Mouse (Mus musculus): ENCODE data around the gene Olfr918. TPM values are rescaled to one million over a fixed set of nuclear protein-coding genes. Genes with fewer than 3 reads are reported as not detected.

Gene Olfr918
- polyA plus RNA-seq (2015; fragmentation: Nextera tagmentation; extraction: Ambion mirVana), result not detected in 2 replicates

DNA sequence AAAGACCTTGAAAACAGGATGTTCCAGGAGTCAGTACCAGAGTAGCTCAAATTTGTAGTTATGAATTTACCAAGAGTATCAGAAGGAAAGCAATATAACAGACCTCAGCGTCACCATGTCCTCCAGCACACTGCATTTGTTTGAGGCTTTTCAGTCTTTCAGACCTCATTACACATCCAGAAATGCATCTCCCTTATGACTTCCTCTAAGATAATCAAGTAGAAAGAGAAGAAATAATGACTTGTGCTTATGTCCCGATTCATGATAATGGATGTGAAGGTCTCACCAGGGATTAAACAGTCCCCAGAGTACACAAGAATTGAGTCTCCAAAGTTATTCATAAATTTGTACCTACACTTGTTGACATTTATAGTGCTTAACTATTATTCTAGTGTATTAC lies at the start of gene Olfr918:
Gene Olfr918 (minus strand): TSS at position 101 of the 400 bp plus-strand sequence.
- H3K9ac ChIP-seq, result no peak within 1 kb of the TSS
- H3K4me2 ChIP-seq, result no peak within 1 kb of the TSS
- H3K27ac ChIP-seq, result no peak within 1 kb of the TSS
- H3K4me1 ChIP-seq (replicated peaks), result no peaks in the 10 kb centered on the region
- no peaks in the 10 kb centered on the region for H3K9me3 ChIP-seq (replicated peaks)
- H3K27me3 ChIP-seq, result no peaks in the 10 kb centered on the region
- H3K4me3 ChIP-seq (replicated peaks), result no peak within 1 kb of the TSS
- 59% methylated on average over 2 of the region's 2 CpGs for WGBS (ENCODE audit: insufficient replicate concordance)
- DNase-seq, result no peak
- no peaks in the 10 kb centered on the region for H3K36me3 ChIP-seq
- no peak for ATAC-seq (ENCODE audit: low read depth)

DNA sequence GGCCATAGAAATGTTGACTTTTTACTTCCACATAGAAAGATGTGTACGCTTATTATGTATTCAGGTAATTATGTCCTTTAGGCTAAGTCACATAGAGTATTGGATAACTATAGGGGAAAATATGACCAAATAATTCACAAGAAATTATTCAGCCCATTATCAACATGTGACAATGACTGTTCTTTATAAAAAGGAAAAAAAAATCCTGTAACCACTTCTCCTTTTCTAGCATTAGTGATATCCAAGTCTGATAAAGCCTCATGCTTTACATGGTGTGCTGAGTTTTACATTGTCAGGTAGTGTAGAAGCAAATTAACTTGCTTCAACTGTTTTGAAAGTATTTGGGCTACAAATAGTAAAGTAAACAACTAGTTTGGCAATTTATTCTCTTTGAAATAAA lies 49.6 kb upstream of the Olfr918 start:
- H3K4me1 ChIP-seq (replicated peaks), result peaks cover 7% of the 10 kb centered on the region
- DNase-seq (no peak), ATAC-seq (ENCODE audit: low read depth) (no peak)
- no peak overlapping the region for H3K4me3 ChIP-seq (replicated peaks)
- H3K27me3 ChIP-seq, result no peaks in the 10 kb centered on the region
- 85% methylated on average over 1 of the region's 1 CpGs for WGBS (ENCODE audit: insufficient replicate concordance)
- H3K27ac ChIP-seq, result no peak overlapping the region
- H3K9me3 ChIP-seq (replicated peaks), result no peaks in the 10 kb centered on the region
- H3K36me3 ChIP-seq, result peaks cover 13% of the 10 kb centered on the region
- no peak overlapping the region for H3K4me2 ChIP-seq
- no peak overlapping the region for H3K9ac ChIP-seq

DNA sequence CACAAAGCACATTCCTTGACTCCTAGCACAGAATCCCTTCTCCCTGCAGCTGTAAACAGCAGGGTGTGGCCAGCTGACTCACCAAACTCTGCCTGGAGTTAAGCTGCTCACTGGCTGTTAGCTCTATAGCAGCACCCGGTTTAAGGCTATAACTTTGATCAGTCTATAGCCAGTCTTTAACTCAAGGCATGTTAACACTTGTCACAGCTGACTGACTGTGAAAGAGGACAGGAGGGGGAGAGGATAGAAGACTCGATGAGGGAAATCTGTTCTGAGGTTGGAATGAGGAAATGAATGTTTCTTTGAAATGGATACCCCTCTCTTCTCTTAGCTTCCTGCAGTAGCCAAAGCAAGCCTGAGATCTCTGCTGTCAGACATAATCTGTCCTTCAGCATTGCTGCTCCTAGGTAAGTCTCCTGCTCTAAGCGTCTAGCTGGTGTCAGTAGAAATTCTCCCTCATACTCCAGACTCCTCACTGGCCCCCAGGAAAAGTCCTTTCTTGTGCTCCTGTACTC lies 44.6 kb upstream of the Olfr918 start:
- Histone ChIP-seq H3K9ac (peak overlapping the region; percentile 72), H3K9me3 (replicated peaks) (no peaks in the 10 kb centered on the region), H3K4me2 (peak overlapping the region; percentile 71), H3K36me3 (peaks cover 9% of the 10 kb centered on the region), H3K4me3 (replicated peaks) (peak overlapping the region; percentile 66), H3K27ac (peak overlapping the region; percentile 45), H3K27me3 (no peaks in the 10 kb centered on the region), H3K4me1 (replicated peaks) (peaks cover 13% of the 10 kb centered on the region)
- 7% methylated on average over 3 of the region's 3 CpGs for WGBS (ENCODE audit: insufficient replicate concordance)
- ATAC-seq (ENCODE audit: low read depth) (peak; percentile 94), DNase-seq (no peak)

DNA sequence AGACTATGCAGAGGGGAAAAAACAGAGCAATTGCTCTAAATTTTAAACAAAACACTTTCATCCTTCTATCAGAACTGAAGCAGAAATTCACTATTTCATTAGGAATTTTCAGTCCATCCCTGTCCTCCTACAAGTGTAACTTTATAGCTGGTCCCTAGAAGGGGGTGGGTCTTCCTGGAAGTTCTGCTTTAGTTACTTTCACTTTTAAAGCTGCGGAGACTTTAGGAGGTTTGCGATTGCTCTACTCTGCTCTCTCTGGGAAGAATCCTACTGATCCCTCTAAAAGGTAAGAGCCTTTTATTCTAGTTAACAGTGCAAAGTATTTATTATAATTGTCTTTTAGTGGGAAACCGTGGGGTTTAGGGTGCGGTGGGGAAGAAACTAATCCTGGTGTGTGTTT lies 43.7 kb upstream of the Olfr918 start, which contains the start of gene Vwa5a:
Gene Vwa5a (plus strand): TSS at position 167 of the 400 bp plus-strand sequence.
- Histone ChIP-seq H3K4me2 (peak within 1 kb of the TSS; percentile 71), H3K9ac (peak within 1 kb of the TSS; percentile 72), H3K4me1 (replicated peaks) (peaks cover 13% of the 10 kb centered on the region), H3K9me3 (replicated peaks) (no peaks in the 10 kb centered on the region), H3K27ac (peak within 1 kb of the TSS; percentile 45), H3K4me3 (replicated peaks) (peak within 1 kb of the TSS; percentile 66), H3K36me3 (peaks cover 3% of the 10 kb centered on the region), H3K27me3 (no peaks in the 10 kb centered on the region)
- ATAC-seq (ENCODE audit: low read depth) (peak; percentile 62; the same call in 1 of the 2 replicates), DNase-seq (no peak)
- WGBS (ENCODE audit: insufficient replicate concordance), result 2% methylated on average over 4 of the region's 4 CpGs

DNA sequence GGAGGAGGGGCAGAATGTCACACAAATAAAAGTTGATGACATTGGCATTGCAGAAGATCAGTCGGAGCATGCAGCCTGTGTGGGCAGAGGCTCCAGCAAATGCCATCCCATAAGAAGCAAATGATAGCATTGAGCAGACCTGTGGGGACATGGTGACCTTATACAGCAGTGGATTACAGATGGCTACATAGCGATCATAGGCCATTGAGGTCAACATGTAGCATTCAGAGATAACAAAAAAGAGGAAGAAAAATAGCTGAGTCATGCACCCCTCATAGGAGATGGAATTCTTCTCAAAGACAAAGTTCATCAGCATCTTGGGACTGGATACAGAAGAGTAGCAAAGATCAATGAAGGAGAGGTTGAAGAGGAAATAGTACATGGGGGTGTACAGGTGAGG lies 1.5 kb downstream of the Olfr918 start:
- Histone ChIP-seq H3K9ac (no peak overlapping the region), H3K36me3 (no peaks in the 10 kb centered on the region), H3K4me2 (no peak overlapping the region), H3K27me3 (no peaks in the 10 kb centered on the region), H3K27ac (no peak overlapping the region), H3K9me3 (replicated peaks) (no peaks in the 10 kb centered on the region), H3K4me3 (replicated peaks) (no peak overlapping the region), H3K4me1 (replicated peaks) (no peaks in the 10 kb centered on the region)
- no peak for DNase-seq
- 53% methylated on average over 2 of the region's 2 CpGs for WGBS (ENCODE audit: insufficient replicate concordance)
- no peak for ATAC-seq (ENCODE audit: low read depth)

DNA sequence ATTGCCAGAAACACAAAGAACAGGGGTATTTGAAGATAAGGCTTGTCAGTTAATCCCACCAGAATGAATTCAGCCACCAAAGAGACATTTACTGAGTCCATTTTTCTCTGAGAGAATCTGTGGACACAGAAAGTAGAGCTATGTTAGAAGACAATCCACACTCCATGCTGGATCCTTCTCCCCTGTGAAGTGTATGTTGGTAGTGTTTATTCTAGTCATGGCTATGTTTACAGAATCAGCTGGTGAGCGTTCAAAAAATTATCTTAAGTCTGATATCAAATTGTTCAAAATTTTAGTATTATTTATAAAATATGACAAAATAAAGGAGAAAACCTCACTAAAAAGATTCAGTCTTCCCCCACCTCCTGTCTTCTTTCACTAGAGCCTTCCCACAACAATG lies 8.7 kb downstream of the Olfr918 start, which contains the start of gene Olfr917:
Gene Olfr917 (minus strand): TSS at position 101 of the 400 bp plus-strand sequence.
- no peak within 1 kb of the TSS for H3K4me2 ChIP-seq
- no peak for DNase-seq
- H3K9me3 ChIP-seq (replicated peaks), result no peaks in the 10 kb centered on the region
- H3K4me3 ChIP-seq (replicated peaks), result no peak within 1 kb of the TSS
- H3K9ac ChIP-seq, result no peak within 1 kb of the TSS
- H3K27ac ChIP-seq, result no peak within 1 kb of the TSS
- ATAC-seq (ENCODE audit: low read depth), result no peak
- 59% methylated on average over 1 of the region's 1 CpGs for WGBS (ENCODE audit: insufficient replicate concordance)
- no peaks in the 10 kb centered on the region for H3K36me3 ChIP-seq
- H3K27me3 ChIP-seq, result no peaks in the 10 kb centered on the region
- no peaks in the 10 kb centered on the region for H3K4me1 ChIP-seq (replicated peaks)

- ATAC-seq (ENCODE audit: low read depth), result no peak
- WGBS (ENCODE audit: insufficient replicate concordance), result 21% methylated on average over 1 of the region's 1 CpGs
- Histone ChIP-seq H3K9ac (no peak within 1 kb of the TSS), H3K27ac (no peak within 1 kb of the TSS), H3K4me2 (no peak within 1 kb of the TSS), H3K9me3 (replicated peaks) (no peaks in the 10 kb centered on the region), H3K4me3 (replicated peaks) (no peak within 1 kb of the TSS), H3K27me3 (no peaks in the 10 kb centered on the region), H3K36me3 (no peaks in the 10 kb centered on the region), H3K4me1 (replicated peaks) (no peaks in the 10 kb centered on the region)
- no peak for DNase-seq
These were observed 14.6 kb downstream of the Olfr918 start, which contains the start of gene Olfr916 for GRCm38 (mm10) chr9:38659775-38660174. Gene Olfr916 (minus strand): TSS chr9:38659875.

- WGBS (ENCODE audit: insufficient replicate concordance), result 63% methylated on average over 4 of the region's 4 CpGs
- no peak for ATAC-seq (ENCODE audit: low read depth)
- Histone ChIP-seq H3K27ac (no peak overlapping the region), H3K36me3 (no peaks in the 10 kb centered on the region), H3K9ac (no peak overlapping the region), H3K4me3 (replicated peaks) (no peak overlapping the region), H3K9me3 (replicated peaks) (0 out of 2 replicates have a peak, but pooled peaks cover 5% of the 10 kb centered on the region), H3K4me1 (replicated peaks) (no peaks in the 10 kb centered on the region), H3K27me3 (no peaks in the 10 kb centered on the region), H3K4me2 (no peak overlapping the region)
- DNase-seq, result no peak
These were observed 42.0 kb downstream of the Olfr918 start for GRCm38 (mm10) chr9:38632406-38632805.

Other genes with a start within 250 kb of the Olfr918 start
- gene Olfr901, start 245.1 kb downstream of the Olfr918 start, polyA plus RNA-seq (2015; fragmentation: Nextera tagmentation; extraction: Ambion mirVana), result not detected in 2 replicates
- not detected in 2 replicates for gene Olfr902, start 226.9 kb downstream of the Olfr918 start, polyA plus RNA-seq (2015; fragmentation: Nextera tagmentation; extraction: Ambion mirVana)
- not detected in 2 replicates for gene Olfr904, start 211.5 kb downstream of the Olfr918 start, polyA plus RNA-seq (2015; fragmentation: Nextera tagmentation; extraction: Ambion mirVana)
- gene Olfr905, start 203.5 kb downstream of the Olfr918 start, polyA plus RNA-seq (2015; fragmentation: Nextera tagmentation; extraction: Ambion mirVana), result not detected in 2 replicates
- gene Olfr906, start 187.5 kb downstream of the Olfr918 start, polyA plus RNA-seq (2015; fragmentation: Nextera tagmentation; extraction: Ambion mirVana), result not detected in 2 replicates
- not detected in 2 replicates for gene Olfr907, start 178.8 kb downstream of the Olfr918 start, polyA plus RNA-seq (2015; fragmentation: Nextera tagmentation; extraction: Ambion mirVana)
- gene Olfr911-ps1, start 153.0 kb downstream of the Olfr918 start, polyA plus RNA-seq (2015; fragmentation: Nextera tagmentation; extraction: Ambion mirVana), result not detected in 2 replicates
- not detected in 2 replicates for gene Olfr910, start 136.8 kb downstream of the Olfr918 start, polyA plus RNA-seq (2015; fragmentation: Nextera tagmentation; extraction: Ambion mirVana)
- gene Olfr912, start 94.4 kb downstream of the Olfr918 start, polyA plus RNA-seq (2015; fragmentation: Nextera tagmentation; extraction: Ambion mirVana), result not detected in 2 replicates
- not detected in 2 replicates for gene Olfr913, start 81.8 kb downstream of the Olfr918 start, polyA plus RNA-seq (2015; fragmentation: Nextera tagmentation; extraction: Ambion mirVana)
- gene Olfr914, start 69.5 kb downstream of the Olfr918 start, polyA plus RNA-seq (2015; fragmentation: Nextera tagmentation; extraction: Ambion mirVana), result not detected in 2 replicates
- not detected in 2 replicates for gene Olfr916, start 14.7 kb downstream of the Olfr918 start, polyA plus RNA-seq (2015; fragmentation: Nextera tagmentation; extraction: Ambion mirVana)
- gene Olfr917, start 8.8 kb downstream of the Olfr918 start, polyA plus RNA-seq (2015; fragmentation: Nextera tagmentation; extraction: Ambion mirVana), result not detected in 2 replicates
- not detected in 2 replicates for gene Olfr919, start 29.1 kb upstream of the Olfr918 start, polyA plus RNA-seq (2015; fragmentation: Nextera tagmentation; extraction: Ambion mirVana)
- 8.5 and 9.3 TPM in 2 replicates for gene Vwa5a, start 43.7 kb upstream of the Olfr918 start, polyA plus RNA-seq (2015; fragmentation: Nextera tagmentation; extraction: Ambion mirVana)
- 0.02 TPM in 2 replicates for gene Olfr920, start 77.7 kb upstream of the Olfr918 start, polyA plus RNA-seq (2015; fragmentation: Nextera tagmentation; extraction: Ambion mirVana)
- gene Olfr921, start 98.5 kb upstream of the Olfr918 start, polyA plus RNA-seq (2015; fragmentation: Nextera tagmentation; extraction: Ambion mirVana), result not detected in 2 replicates
- gene Olfr922, start 140.0 kb upstream of the Olfr918 start, polyA plus RNA-seq (2015; fragmentation: Nextera tagmentation; extraction: Ambion mirVana), result not detected in 2 replicates
- gene Olfr923, start 151.9 kb upstream of the Olfr918 start, polyA plus RNA-seq (2015; fragmentation: Nextera tagmentation; extraction: Ambion mirVana), result not detected in 2 replicates
- not detected in 2 replicates for gene Olfr924, start 169.8 kb upstream of the Olfr918 start, polyA plus RNA-seq (2015; fragmentation: Nextera tagmentation; extraction: Ambion mirVana)
- not detected in 2 replicates for gene Olfr26, start 180.5 kb upstream of the Olfr918 start, polyA plus RNA-seq (2015; fragmentation: Nextera tagmentation; extraction: Ambion mirVana)
- not detected in 2 replicates for gene Olfr926, start 202.5 kb upstream of the Olfr918 start, polyA plus RNA-seq (2015; fragmentation: Nextera tagmentation; extraction: Ambion mirVana)